Mouse (Mus musculus): ENCODE measurements around the gene Vamp2.

- TF ChIP-seq POLR2A (IDR thresholded peaks at IDR 0.05; ENCODE audit: borderline replicate concordance, control insufficient read depth, low read depth, low read length), result no peak
- no peak for TF ChIP-seq CTCF (IDR thresholded peaks at IDR 0.05; ENCODE audit: control insufficient read depth, insufficient read depth, low read length)
Observed at GRCm38 (mm10) chr11:69119446-69120155, 31.3 kb downstream of the Vamp2 start.

Measured in bone marrow, adult 2 months (tissue).